In genomic region chr19:26902162-26902561, GRCm38 (mm10) we compare ENCODE assay signal across 27 mouse cellular contexts. TPM values are rescaled to one million over a fixed set of nuclear protein-coding genes. Genes with fewer than 3 reads are reported as not detected.
DNase-seq lines count a peak whose midpoint lies in the region; ATAC-seq lines count a peak whose summit lies in the region.
"Had no signal": no experiment of that assay in that cellular context is flagged by ENCODE, and none has a peak within 500 bp of the region (broad histone marks: within the 10 kb centered on the region; RNA-seq: fewer than 3 reads in every experiment).

No protein-coding gene starts in this region.

- H3K9ac ChIP-seq in heart, embryonic 13.5 days: no peak overlapping the region
- H3K9ac ChIP-seq in hindbrain, embryonic 13.5 days: no peak overlapping the region
- no peak overlapping the region for H3K9ac ChIP-seq in hindbrain, embryonic 16.5 days (ENCODE audit: low read depth, low read length)
- no peak overlapping the region for H3K9ac ChIP-seq in kidney, embryonic 15.5 days
- H3K9ac ChIP-seq: embryonic facial prominence, embryonic 13.5 days; embryonic facial prominence, embryonic 15.5 days; forebrain, embryonic 12.5 days had no signal

- 37% methylated on average over 4 of the region's 4 CpGs for whole genome bisulfite sequencing in heart, embryonic 13.5 days
- 51% methylated on average over 4 of the region's 4 CpGs for WGBS in hindbrain, embryonic 13.5 days
- WGBS in hindbrain, embryonic 16.5 days: 41% methylated on average over 4 of the region's 4 CpGs
- 29% methylated on average over 4 of the region's 4 CpGs for WGBS in kidney, embryonic 15.5 days

- ATAC-seq in heart, embryonic 13.5 days (ENCODE audit: extremely low read depth, insufficient number of reproducible peaks, low FRiP score, low TSS enrichment): no peak
- ATAC-seq in hindbrain, embryonic 13.5 days (ENCODE audit: low FRiP score): no peak
- no peak for ATAC-seq in hindbrain, embryonic 16.5 days
- ATAC-seq in kidney, embryonic 15.5 days (replicated peaks; ENCODE audit: low FRiP score): 0 out of 2 replicates have a peak, but pooled peaks have one; percentile 56
- ATAC-seq: forebrain, embryonic 14.5 days had no signal

- 0 out of 2 replicates have a peak overlapping the region, but pooled peaks have one; percentile 2 for H3K4me2 ChIP-seq in heart, embryonic 13.5 days
- H3K4me2 ChIP-seq in hindbrain, embryonic 13.5 days: no peak overlapping the region
- no peak overlapping the region for H3K4me2 ChIP-seq in hindbrain, embryonic 16.5 days (ENCODE audit: low read length)
- H3K4me2 ChIP-seq in kidney, embryonic 15.5 days: no peak overlapping the region
- H3K4me2 ChIP-seq: embryonic facial prominence, embryonic 13.5 days; embryonic facial prominence, embryonic 15.5 days; forebrain, embryonic 12.5 days had no signal

- no peaks in the 10 kb centered on the region for H3K9me3 ChIP-seq in heart, embryonic 13.5 days
- no peaks in the 10 kb centered on the region for H3K9me3 ChIP-seq in hindbrain, embryonic 13.5 days
- peaks cover 3% of the 10 kb centered on the region; the same call in 1 of the 2 replicates for H3K9me3 ChIP-seq in hindbrain, embryonic 16.5 days (ENCODE audit: control insufficient read depth, low read length)
- H3K9me3 ChIP-seq in kidney, embryonic 15.5 days (replicated peaks): no peaks in the 10 kb centered on the region
- H3K9me3 ChIP-seq: embryonic facial prominence, embryonic 13.5 days; embryonic facial prominence, embryonic 15.5 days; forebrain, embryonic 10.5 days; forebrain, embryonic 12.5 days had no signal

- no peak overlapping the region for H3K4me3 ChIP-seq in heart, embryonic 13.5 days
- no peak overlapping the region for H3K4me3 ChIP-seq in hindbrain, embryonic 13.5 days
- H3K4me3 ChIP-seq in hindbrain, embryonic 16.5 days (ENCODE audit: low read length): no peak overlapping the region
- no peak overlapping the region for H3K4me3 ChIP-seq in kidney, embryonic 15.5 days (replicated peaks)
- H3K4me3 ChIP-seq: embryonic facial prominence, embryonic 13.5 days; embryonic facial prominence, embryonic 15.5 days; erythroblast, embryonic 14.5 days; forebrain, embryonic 10.5 days; forebrain, embryonic 12.5 days had no signal

- DNase-seq in heart, adult 9 months (ENCODE audit: low spot score in 2 of 2): no peak
- DNase-seq in kidney, postnatal 25 days: no peak
- DNase-seq in testis, postnatal 14 days (ENCODE audit: low spot score): peak; percentile 38
- no peak for DNase-seq in testis, postnatal 10 days (ENCODE audit: low spot score)
- DNase-seq: adrenal gland, adult 2 months; adrenal gland, postnatal 10 days; adrenal gland, postnatal 25 days; cerebellum, adult 11 months; cerebellum, adult 18-20 months; cerebellum, adult 8-10 months; cerebellum, adult 9-11 months; cerebellum, postnatal 14 days; cerebellum, postnatal 36 days; embryo, embryonic 11 days had no signal

- H3K36me3 ChIP-seq in heart, embryonic 13.5 days: no peaks in the 10 kb centered on the region
- H3K36me3 ChIP-seq in hindbrain, embryonic 13.5 days: no peaks in the 10 kb centered on the region
- H3K36me3 ChIP-seq in hindbrain, embryonic 16.5 days (ENCODE audit: control insufficient read depth, insufficient read depth, low read length): no peaks in the 10 kb centered on the region
- no peaks in the 10 kb centered on the region for H3K36me3 ChIP-seq in kidney, embryonic 15.5 days
- H3K36me3 ChIP-seq: embryonic facial prominence, embryonic 13.5 days; embryonic facial prominence, embryonic 15.5 days; forebrain, embryonic 10.5 days; forebrain, embryonic 12.5 days had no signal

- H3K27ac ChIP-seq in heart, embryonic 13.5 days (replicated peaks): no peak overlapping the region
- 0 out of 2 replicates have a peak overlapping the region, but pooled peaks have one; percentile 31 for H3K27ac ChIP-seq in hindbrain, embryonic 13.5 days
- H3K27ac ChIP-seq in hindbrain, embryonic 16.5 days (ENCODE audit: low read depth, low read length): no peak overlapping the region
- no peak overlapping the region for H3K27ac ChIP-seq in kidney, embryonic 15.5 days
- H3K27ac ChIP-seq: embryonic facial prominence, embryonic 13.5 days; embryonic facial prominence, embryonic 15.5 days; forebrain, embryonic 10.5 days; forebrain, embryonic 12.5 days had no signal

- peaks cover 6% of the 10 kb centered on the region; the same call in 1 of the 2 replicates for H3K4me1 ChIP-seq in heart, embryonic 13.5 days
- H3K4me1 ChIP-seq in hindbrain, embryonic 13.5 days (replicated peaks): no peaks in the 10 kb centered on the region
- H3K4me1 ChIP-seq in hindbrain, embryonic 16.5 days (ENCODE audit: control insufficient read depth, insufficient read depth, low read depth, low read length): no peaks in the 10 kb centered on the region
- peaks cover 6% of the 10 kb centered on the region; the same call in 1 of the 2 replicates for H3K4me1 ChIP-seq in kidney, embryonic 15.5 days
- H3K4me1 ChIP-seq: embryonic facial prominence, embryonic 13.5 days; embryonic facial prominence, embryonic 15.5 days; forebrain, embryonic 10.5 days; forebrain, embryonic 12.5 days had no signal

- H3K27me3 ChIP-seq in heart, embryonic 13.5 days (replicated peaks): no peaks in the 10 kb centered on the region
- H3K27me3 ChIP-seq in hindbrain, embryonic 13.5 days: no peaks in the 10 kb centered on the region
- no peaks in the 10 kb centered on the region for H3K27me3 ChIP-seq in hindbrain, embryonic 16.5 days (replicated peaks; ENCODE audit: control insufficient read depth, insufficient read depth, low read length)
- H3K27me3 ChIP-seq in kidney, embryonic 15.5 days: no peaks in the 10 kb centered on the region
- H3K27me3 ChIP-seq: embryonic facial prominence, embryonic 13.5 days; embryonic facial prominence, embryonic 15.5 days; forebrain, embryonic 12.5 days had no signal

RNA-seq across cellular contexts. Expression of gene Gm815, which starts 16.5 kb away (rescaled TPM):
- not detected in 2 replicates for polyA plus RNA-seq in heart, embryonic 13.5 days (2015; fragmentation: Nextera tagmentation; extraction: Ambion mirVana)
- polyA plus RNA-seq in hindbrain, embryonic 13.5 days (2015; fragmentation: Nextera tagmentation; extraction: Ambion mirVana): not detected in 2 replicates
- not detected in 2 replicates for polyA plus RNA-seq in hindbrain, embryonic 16.5 days (2015; fragmentation: Nextera tagmentation; extraction: Ambion mirVana)
- not detected in 2 replicates for polyA plus RNA-seq in kidney, embryonic 15.5 days (2015; fragmentation: Nextera tagmentation; extraction: Ambion mirVana)
- polyA plus RNA-seq: adrenal gland, adult 2 months; brain, embryonic 14.5 days; C2C12; embryonic facial prominence, embryonic 11.5 days; embryonic facial prominence, embryonic 13.5 days; embryonic facial prominence, embryonic 15.5 days; erythroblast, embryonic 14.5 days; forebrain, embryonic 10.5 days; forebrain, embryonic 12.5 days; forebrain, embryonic 14.5 days had no signal
